Mouse (Mus musculus): ENCODE results near the gene Tex21. TPM values are rescaled to one million over a fixed set of nuclear protein-coding genes. Genes with fewer than 3 reads are reported as not detected.

Gene Tex21
- polyA plus RNA-seq, 1 experiment from 2014 or later, result not detected

- H3K4me3 ChIP-seq (ENCODE audit: low read depth, low read length), result no peak overlapping the region
- no peak overlapping the region for H3K4me2 ChIP-seq
- no peak overlapping the region for H3K27ac ChIP-seq (ENCODE audit: low read depth, low read length)
- no peaks in the 10 kb centered on the region for H3K9me3 ChIP-seq (replicated peaks; ENCODE audit: control insufficient read depth, low read length)
- H3K36me3 ChIP-seq (ENCODE audit: control insufficient read depth, insufficient read depth, low read length), result no peaks in the 10 kb centered on the region
- WGBS (ENCODE audit: insufficient replicate concordance), result 69% methylated on average over 6 of the region's 6 CpGs
- H3K9ac ChIP-seq (ENCODE audit: low read depth, low read length), result no peak overlapping the region
- no peaks in the 10 kb centered on the region; the same call in 1 of the 2 replicates for H3K4me1 ChIP-seq (ENCODE audit: control insufficient read depth, insufficient read depth, low read length)
- no peaks in the 10 kb centered on the region for H3K27me3 ChIP-seq (ENCODE audit: control insufficient read depth, insufficient read depth, low read length)
- no peak for ATAC-seq (replicated peaks; ENCODE audit: insufficient number of reproducible peaks, low FRiP score, low TSS enrichment)
These were observed 18.5 kb upstream of the Tex21 start for GRCm38 (mm10) chr12:76265001-76265400.

- Histone ChIP-seq H3K4me3 (ENCODE audit: low read depth, low read length) (no peak overlapping the region), H3K27ac (ENCODE audit: low read depth, low read length) (no peak overlapping the region), H3K4me1 (ENCODE audit: control insufficient read depth, insufficient read depth, low read length) (no peaks in the 10 kb centered on the region; the same call in 1 of the 2 replicates), H3K4me2 (no peak overlapping the region), H3K9me3 (replicated peaks; ENCODE audit: control insufficient read depth, low read length) (no peaks in the 10 kb centered on the region), H3K27me3 (ENCODE audit: control insufficient read depth, insufficient read depth, low read length) (no peaks in the 10 kb centered on the region), H3K9ac (ENCODE audit: low read depth, low read length) (no peak overlapping the region), H3K36me3 (ENCODE audit: control insufficient read depth, insufficient read depth, low read length) (no peaks in the 10 kb centered on the region)
- ATAC-seq (replicated peaks; ENCODE audit: insufficient number of reproducible peaks, low FRiP score, low TSS enrichment), result no peak
- 86% methylated on average over 9 of the region's 9 CpGs for WGBS (ENCODE audit: insufficient replicate concordance)
These were observed 17.9 kb upstream of the Tex21 start for GRCm38 (mm10) chr12:76264325-76264965.

GRCm38 (mm10) chr12:76263876-76264275 is 17.3 kb upstream of the Tex21 start:
- no peaks in the 10 kb centered on the region for H3K9me3 ChIP-seq (replicated peaks; ENCODE audit: control insufficient read depth, low read length)
- no peaks in the 10 kb centered on the region for H3K4me1 ChIP-seq (ENCODE audit: control insufficient read depth, insufficient read depth, low read length)
- H3K4me3 ChIP-seq (ENCODE audit: low read depth, low read length), result no peak overlapping the region
- no peak overlapping the region for H3K27ac ChIP-seq (ENCODE audit: low read depth, low read length)
- H3K27me3 ChIP-seq (ENCODE audit: control insufficient read depth, insufficient read depth, low read length), result no peaks in the 10 kb centered on the region
- no peak overlapping the region for H3K4me2 ChIP-seq
- no peak overlapping the region for H3K9ac ChIP-seq (ENCODE audit: low read depth, low read length)
- H3K36me3 ChIP-seq (ENCODE audit: control insufficient read depth, insufficient read depth, low read length), result no peaks in the 10 kb centered on the region
- ATAC-seq (replicated peaks; ENCODE audit: insufficient number of reproducible peaks, low FRiP score, low TSS enrichment), result no peak
- 73% methylated on average over 1 of the region's 1 CpGs for WGBS (ENCODE audit: insufficient replicate concordance)

GRCm38 (mm10) chr12:76262918-76263317 is 16.4 kb upstream of the Tex21 start:
- no peak overlapping the region for H3K9ac ChIP-seq (ENCODE audit: low read depth, low read length)
- H3K27ac ChIP-seq (ENCODE audit: low read depth, low read length), result no peak overlapping the region
- no peak overlapping the region for H3K4me2 ChIP-seq
- no peak overlapping the region for H3K4me3 ChIP-seq (ENCODE audit: low read depth, low read length)
- no peaks in the 10 kb centered on the region for H3K4me1 ChIP-seq (ENCODE audit: control insufficient read depth, insufficient read depth, low read length)
- H3K36me3 ChIP-seq (ENCODE audit: control insufficient read depth, insufficient read depth, low read length), result no peaks in the 10 kb centered on the region
- no peaks in the 10 kb centered on the region for H3K27me3 ChIP-seq (ENCODE audit: control insufficient read depth, insufficient read depth, low read length)
- 88% methylated on average over 4 of the region's 4 CpGs for WGBS (ENCODE audit: insufficient replicate concordance)
- ATAC-seq (replicated peaks; ENCODE audit: insufficient number of reproducible peaks, low FRiP score, low TSS enrichment), result no peak
- H3K9me3 ChIP-seq (replicated peaks; ENCODE audit: control insufficient read depth, low read length), result no peaks in the 10 kb centered on the region

DNA sequence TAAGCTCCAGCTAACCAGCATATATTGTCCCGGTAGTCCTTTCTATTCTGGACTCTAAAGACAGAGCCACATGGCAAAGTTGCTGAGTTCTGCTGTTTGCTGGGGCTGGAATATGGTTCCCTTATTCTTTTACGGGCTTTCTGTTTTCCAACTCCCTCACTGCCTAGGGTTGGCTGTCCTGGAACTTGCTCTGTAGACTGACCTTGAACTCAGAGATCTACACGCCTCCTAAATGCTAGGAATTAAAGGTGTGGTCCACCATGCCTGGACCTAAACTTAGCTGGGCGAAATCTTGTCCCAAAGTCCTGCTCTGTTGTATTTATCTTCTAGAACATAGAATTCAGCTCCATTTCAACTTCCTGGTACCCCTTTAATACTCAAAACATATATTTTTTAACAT is 15.0 kb upstream of the Tex21 start:
- Histone ChIP-seq H3K27ac (ENCODE audit: low read depth, low read length) (no peak overlapping the region), H3K36me3 (ENCODE audit: control insufficient read depth, insufficient read depth, low read length) (no peaks in the 10 kb centered on the region), H3K4me2 (no peak overlapping the region), H3K9ac (ENCODE audit: low read depth, low read length) (no peak overlapping the region), H3K4me3 (ENCODE audit: low read depth, low read length) (no peak overlapping the region), H3K9me3 (replicated peaks; ENCODE audit: control insufficient read depth, low read length) (no peaks in the 10 kb centered on the region), H3K27me3 (ENCODE audit: control insufficient read depth, insufficient read depth, low read length) (no peaks in the 10 kb centered on the region), H3K4me1 (ENCODE audit: control insufficient read depth, insufficient read depth, low read length) (no peaks in the 10 kb centered on the region; the same call in 1 of the 2 replicates)
- no peak for ATAC-seq (replicated peaks; ENCODE audit: insufficient number of reproducible peaks, low FRiP score, low TSS enrichment)
- WGBS (ENCODE audit: insufficient replicate concordance), result 87% methylated on average over 4 of the region's 4 CpGs

GRCm38 (mm10) chr12:76260673-76261072 is 14.1 kb upstream of the Tex21 start:
- ATAC-seq (replicated peaks; ENCODE audit: insufficient number of reproducible peaks, low FRiP score, low TSS enrichment), result no peak
- Histone ChIP-seq H3K9ac (ENCODE audit: low read depth, low read length) (no peak overlapping the region), H3K4me3 (ENCODE audit: low read depth, low read length) (no peak overlapping the region), H3K4me2 (no peak overlapping the region), H3K27ac (ENCODE audit: low read depth, low read length) (no peak overlapping the region), H3K9me3 (replicated peaks; ENCODE audit: control insufficient read depth, low read length) (no peaks in the 10 kb centered on the region), H3K27me3 (ENCODE audit: control insufficient read depth, insufficient read depth, low read length) (no peaks in the 10 kb centered on the region), H3K36me3 (ENCODE audit: control insufficient read depth, insufficient read depth, low read length) (no peaks in the 10 kb centered on the region), H3K4me1 (ENCODE audit: control insufficient read depth, insufficient read depth, low read length) (peaks cover 6% of the 10 kb centered on the region; the same call in 1 of the 2 replicates)
- WGBS (ENCODE audit: insufficient replicate concordance), result 81% methylated on average over 3 of the region's 3 CpGs

DNA sequence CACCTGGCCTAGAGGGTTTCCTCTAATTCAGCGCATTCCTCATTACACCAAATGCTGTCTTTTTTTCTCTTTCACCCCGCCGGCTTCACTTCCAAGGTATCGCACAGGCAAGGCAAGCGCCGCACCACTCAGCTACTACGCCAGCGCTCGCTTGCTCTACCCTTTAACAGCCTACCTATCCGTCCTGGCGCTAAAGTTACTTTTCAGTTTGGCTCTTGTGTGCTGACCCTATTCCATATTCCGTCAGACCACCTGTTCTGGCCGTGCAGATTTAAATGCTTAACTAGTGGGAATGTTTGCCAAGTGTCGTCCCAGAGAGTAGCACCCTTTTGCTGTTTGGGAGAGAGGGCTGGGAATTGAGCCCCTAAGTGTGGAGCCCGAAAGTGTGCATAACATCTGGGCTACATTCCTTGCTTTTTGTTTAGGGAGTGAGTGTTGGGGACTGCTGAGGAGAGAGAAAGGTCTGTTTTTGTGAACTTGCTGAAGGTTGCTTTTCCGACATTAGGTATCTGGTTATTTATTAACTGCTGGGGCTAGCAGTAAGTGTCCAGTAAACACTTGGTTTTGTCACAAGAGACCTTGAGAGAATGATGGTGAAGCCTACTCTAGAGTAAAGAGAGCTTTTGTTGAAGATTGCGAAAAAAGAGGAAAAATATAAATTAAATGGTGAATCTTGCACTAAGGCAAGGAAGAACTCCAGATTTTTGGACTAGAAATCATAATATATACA is 9.7 kb upstream of the Tex21 start:
- WGBS (ENCODE audit: insufficient replicate concordance), result 7% methylated on average over 17 of the region's 17 CpGs
- H3K9ac ChIP-seq (ENCODE audit: low read depth, low read length), result peak overlapping the region; percentile 85
- H3K27me3 ChIP-seq (ENCODE audit: control insufficient read depth, insufficient read depth, low read length), result no peaks in the 10 kb centered on the region
- no peak for ATAC-seq (replicated peaks; ENCODE audit: insufficient number of reproducible peaks, low FRiP score, low TSS enrichment)
- H3K9me3 ChIP-seq (replicated peaks; ENCODE audit: control insufficient read depth, low read length), result no peaks in the 10 kb centered on the region
- peak overlapping the region; percentile 68 for H3K4me3 ChIP-seq (ENCODE audit: low read depth, low read length)
- peak overlapping the region; percentile 96 for H3K4me2 ChIP-seq
- H3K27ac ChIP-seq (ENCODE audit: low read depth, low read length), result no peak overlapping the region
- H3K4me1 ChIP-seq (ENCODE audit: control insufficient read depth, insufficient read depth, low read length), result peaks cover 6% of the 10 kb centered on the region
- H3K36me3 ChIP-seq (ENCODE audit: control insufficient read depth, insufficient read depth, low read length), result no peaks in the 10 kb centered on the region

DNA sequence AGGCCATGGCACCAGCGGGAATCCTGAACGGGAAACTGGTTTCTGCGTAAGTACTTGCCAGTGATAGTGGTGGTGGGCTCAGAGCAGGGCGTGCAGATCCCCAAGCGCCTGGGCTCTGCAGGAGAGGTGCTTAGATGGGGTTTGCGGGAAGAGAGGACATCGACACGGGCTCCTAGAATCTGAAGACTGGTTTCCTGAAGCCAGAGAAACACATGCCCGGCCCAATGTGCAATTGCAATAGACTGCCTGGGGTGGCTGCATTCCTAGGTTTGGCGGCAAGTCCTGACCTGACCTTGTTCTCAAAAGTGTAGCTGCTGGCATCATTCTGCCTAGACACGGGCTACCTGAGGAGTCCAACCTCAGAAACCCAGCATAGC is 8.9 kb upstream of the Tex21 start:
- ATAC-seq (replicated peaks; ENCODE audit: insufficient number of reproducible peaks, low FRiP score, low TSS enrichment), result 0 out of 2 replicates have a peak, but pooled peaks have one; percentile 6
- 0% methylated on average over 11 of the region's 11 CpGs for WGBS (ENCODE audit: insufficient replicate concordance)
- H3K27ac ChIP-seq (ENCODE audit: low read depth, low read length), result peak overlapping the region; percentile 64

More for the DNA sequence above, 8.9 kb upstream of the Tex21 start:
- Histone ChIP-seq H3K27me3 (ENCODE audit: control insufficient read depth, insufficient read depth, low read length) (no peaks in the 10 kb centered on the region), H3K4me3 (ENCODE audit: low read depth, low read length) (peak overlapping the region; percentile 68), H3K36me3 (ENCODE audit: control insufficient read depth, insufficient read depth, low read length) (no peaks in the 10 kb centered on the region), H3K9ac (ENCODE audit: low read depth, low read length) (peak overlapping the region; percentile 85), H3K4me1 (ENCODE audit: control insufficient read depth, insufficient read depth, low read length) (peaks cover 6% of the 10 kb centered on the region), H3K4me2 (peak overlapping the region; percentile 96), H3K9me3 (replicated peaks; ENCODE audit: control insufficient read depth, low read length) (no peaks in the 10 kb centered on the region)

Data from heart, embryonic 11.5 days (tissue).